Mouse (Mus musculus) hindbrain, embryonic 12.5 days (tissue): ENCODE data around the gene Psmc5. TPM values are rescaled to one million over a fixed set of nuclear protein-coding genes. Genes with fewer than 3 reads are reported as not detected.
A peak's percentile ranks its signal among the peaks of the same experiment; 100 is the strongest.

ENCODE experiments used
- ATAC-seq: fragments of 200-750 bp; cut with Nextera tagmentation; 2 replicates; pipeline ENCODE4 v1.8.0; 2017; ENCODE audit warnings: moderate TSS enrichment; ENCODE audit not compliant: low FRiP score
- H3K27ac ChIP-seq: fragments of 300-500 bp; sonication (generic); 2 replicates; pipeline ENCODE4 v1.5.1; 2016; ENCODE audit warnings: mild to moderate bottlenecking
- H3K27me3 ChIP-seq: fragments of 300-500 bp; sonication (generic); 2 replicates; pipeline ENCODE4 v1.6.1; 2016; ENCODE audit warnings: mild to moderate bottlenecking
- H3K36me3 ChIP-seq: fragments of 300-500 bp; sonication (generic); 2 replicates; pipeline ENCODE4 v1.6.1; 2016; ENCODE audit warnings: mild to moderate bottlenecking
- H3K4me1 ChIP-seq: fragments of 300-500 bp; sonication (generic); 2 replicates; pipeline ENCODE4 v1.6.1; 2016
- H3K4me2 ChIP-seq: fragments of 300-500 bp; sonication (generic); replicated peaks from 2 replicates; pipeline ENCODE4 v1.6.1; 2016; ENCODE audit warnings: mild to moderate bottlenecking
- H3K4me3 ChIP-seq: fragments of 300-500 bp; sonication (generic); 2 replicates; pipeline ENCODE4 v1.5.1; 2016; ENCODE audit warnings: mild to moderate bottlenecking
- H3K9ac ChIP-seq: fragments of 300-500 bp; sonication (generic); 2 replicates; pipeline ENCODE4 v1.6.1; 2016; ENCODE audit warnings: mild to moderate bottlenecking, moderate library complexity
- H3K9me3 ChIP-seq: fragments of 300-500 bp; sonication (generic); replicated peaks from 2 replicates; pipeline ENCODE4 v1.6.1; 2016; ENCODE audit warnings: mild to moderate bottlenecking
- WGBS: fragments of 180-500 bp; shearing (Covaris S2); methylation state at CpG from one replicate; pipeline ENCODE4 v1.1.7; 2016; 5-methylcytosine and 5-hydroxymethylcytosine counted together
- polyA plus RNA-seq: library from polyadenylated mRNA; unstranded; fragments of >200 nt; fragmentation: Nextera tagmentation; extraction: Ambion mirVana; gene quantifications from 2 replicates; pipeline ENCODE4 v1.2.1, GENCODE M21; 2016

Psmc5 gene
- polyA plus RNA-seq, 1 experiment from 2014 or later, result 314 TPM

DNA sequence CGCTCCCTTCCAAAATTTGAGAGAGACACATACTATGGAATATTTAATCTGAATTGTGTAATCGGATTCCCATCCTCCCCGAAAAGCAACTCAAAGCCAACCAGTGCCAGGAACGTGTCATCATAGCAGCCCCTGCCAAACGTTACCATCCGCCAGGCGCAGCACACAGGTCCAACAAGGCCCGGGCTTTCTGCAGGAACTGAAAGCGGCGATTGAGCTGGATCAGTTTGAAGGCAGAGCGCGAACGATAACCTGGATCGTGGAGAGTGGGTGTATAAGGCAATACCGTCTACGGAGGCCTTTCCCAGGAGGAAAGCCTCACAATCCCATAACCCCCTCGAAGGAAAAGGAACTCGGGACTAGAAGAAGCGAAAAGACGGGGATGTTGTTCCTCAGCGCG, 780 bp upstream of the Psmc5 start:
- H3K9ac ChIP-seq, result peak overlapping the region; percentile 87
- no peaks in the 10 kb centered on the region for H3K27me3 ChIP-seq
- 0 out of 2 replicates have a peak, but pooled peaks have one; percentile 10 for ATAC-seq
- peaks cover 63% of the 10 kb centered on the region for H3K36me3 ChIP-seq
- H3K4me2 ChIP-seq, result peak overlapping the region; percentile 84
- H3K4me1 ChIP-seq, result peaks cover 21% of the 10 kb centered on the region
- peak overlapping the region; percentile 69 for H3K4me3 ChIP-seq
- no peaks in the 10 kb centered on the region for H3K9me3 ChIP-seq
- H3K27ac ChIP-seq, result no peak overlapping the region
- 6% methylated on average over 22 of the region's 22 CpGs for WGBS

DNA sequence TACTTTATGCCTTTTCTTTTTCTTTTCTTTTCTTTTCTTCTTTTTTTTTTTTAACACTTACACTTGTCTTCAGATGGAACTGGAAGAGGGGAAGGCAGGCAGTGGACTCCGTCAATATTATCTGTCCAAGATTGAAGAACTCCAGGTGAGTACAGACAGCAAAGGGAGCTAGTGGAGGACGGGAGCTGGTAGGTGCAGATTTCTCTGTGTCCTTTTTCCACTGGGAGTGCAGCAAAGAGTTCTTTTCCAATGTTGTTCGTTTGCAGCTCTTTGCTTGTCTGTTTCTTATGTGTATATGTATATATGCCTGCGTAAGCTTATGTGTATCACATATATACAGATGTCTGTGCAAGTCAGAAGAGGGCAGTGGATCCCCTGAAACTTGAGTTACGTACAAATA, 821 bp downstream of the Psmc5 start:
- H3K27ac ChIP-seq, result no peak overlapping the region
- no peaks in the 10 kb centered on the region for H3K9me3 ChIP-seq
- peaks cover 21% of the 10 kb centered on the region for H3K4me1 ChIP-seq
- H3K27me3 ChIP-seq, result no peaks in the 10 kb centered on the region
- H3K36me3 ChIP-seq, result peaks cover 61% of the 10 kb centered on the region
- peak overlapping the region; percentile 69 for H3K4me3 ChIP-seq
- peak overlapping the region; percentile 87 for H3K9ac ChIP-seq
- ATAC-seq, result no peak
- H3K4me2 ChIP-seq, result peak overlapping the region; percentile 84
- 71% methylated on average over 5 of the region's 5 CpGs for WGBS

DNA sequence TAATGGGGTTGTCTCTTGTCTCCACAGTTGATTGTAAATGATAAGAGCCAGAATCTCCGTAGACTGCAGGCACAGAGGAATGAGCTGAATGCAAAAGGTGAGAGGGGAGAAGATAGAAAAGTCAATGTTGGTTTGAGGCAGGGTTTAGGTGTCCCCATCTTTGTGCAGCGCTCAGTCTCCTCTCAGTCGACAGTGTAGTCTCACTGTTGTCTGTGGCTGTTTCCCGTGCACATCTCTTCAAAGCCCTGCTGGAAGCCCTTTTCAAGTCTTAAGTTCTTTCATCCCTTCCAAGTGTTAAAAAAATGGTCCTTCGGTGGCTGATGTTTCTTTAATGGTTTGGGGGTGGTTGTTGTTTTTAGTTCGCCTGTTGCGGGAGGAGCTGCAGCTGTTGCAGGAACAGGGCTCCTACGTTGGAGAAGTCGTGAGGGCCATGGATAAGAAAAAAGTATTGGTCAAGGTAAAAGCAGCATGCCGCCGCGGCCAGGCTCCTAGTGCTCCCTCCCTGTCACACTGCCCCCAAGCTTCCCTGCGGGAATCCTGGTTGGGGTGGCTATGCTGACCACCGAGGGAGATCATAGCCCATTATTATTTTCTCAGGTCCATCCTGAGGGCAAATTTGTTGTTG, 5.0 kb downstream of the Psmc5 start:
- Histone ChIP-seq H3K27ac (no peak overlapping the region), H3K4me3 (no peak overlapping the region), H3K9ac (no peak overlapping the region), H3K9me3 (no peaks in the 10 kb centered on the region), H3K4me1 (peaks cover 13% of the 10 kb centered on the region), H3K4me2 (no peak overlapping the region), H3K27me3 (no peaks in the 10 kb centered on the region), H3K36me3 (peaks cover 77% of the 10 kb centered on the region)
- no peak for ATAC-seq
- WGBS, result 82% methylated on average over 14 of the region's 14 CpGs

DNA sequence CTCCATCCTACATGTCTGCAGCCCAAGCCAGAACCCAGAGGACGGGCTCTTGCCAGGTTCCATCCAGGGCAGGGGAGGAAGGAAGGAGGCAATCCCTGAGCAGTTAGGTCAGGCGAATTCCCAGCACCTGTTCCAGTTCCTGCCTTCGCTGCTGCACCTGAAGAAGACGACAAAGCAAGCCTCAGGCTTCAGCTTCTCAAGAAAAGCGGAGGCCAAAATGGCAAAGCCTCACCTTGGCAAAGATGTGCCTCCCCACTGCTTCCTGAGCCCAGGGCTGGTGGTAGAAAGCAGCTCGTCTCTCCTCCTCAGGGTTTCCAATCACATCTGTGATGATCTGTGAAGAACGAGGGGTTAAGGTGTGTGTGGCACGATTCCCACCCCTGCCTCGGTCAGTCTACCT, 8.0 kb downstream of the Psmc5 start:
- no peak overlapping the region for H3K4me2 ChIP-seq
- H3K9me3 ChIP-seq, result no peaks in the 10 kb centered on the region
- no peak overlapping the region for H3K4me3 ChIP-seq
- no peak for ATAC-seq
- H3K27ac ChIP-seq, result no peak overlapping the region
- 96% methylated on average over 9 of the region's 9 CpGs for WGBS
- H3K27me3 ChIP-seq, result no peaks in the 10 kb centered on the region
- H3K36me3 ChIP-seq, result peaks cover 80% of the 10 kb centered on the region
- H3K4me1 ChIP-seq, result peaks cover 21% of the 10 kb centered on the region
- no peak overlapping the region for H3K9ac ChIP-seq

DNA sequence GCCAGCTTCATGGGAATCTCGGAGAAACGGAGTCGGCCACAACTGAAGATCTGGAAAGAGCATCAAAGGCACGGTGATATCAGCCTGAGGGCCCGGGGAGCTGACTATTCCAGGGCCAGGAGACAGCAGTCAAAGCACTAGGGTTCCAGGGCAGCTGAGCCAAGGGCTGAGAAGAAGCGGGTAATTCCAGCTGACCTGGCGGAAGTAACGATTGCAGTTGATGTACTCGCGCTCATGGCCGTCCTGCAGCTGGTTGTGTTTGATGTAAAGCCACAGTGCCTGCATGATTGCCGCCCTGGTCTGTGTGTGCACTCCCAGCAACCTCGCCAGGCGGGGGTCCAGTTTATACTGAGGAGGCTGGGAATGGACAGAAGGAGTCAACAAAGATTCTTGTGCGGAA, 9.0 kb downstream of the Psmc5 start:
- no peak overlapping the region for H3K4me3 ChIP-seq
- H3K36me3 ChIP-seq, result peaks cover 71% of the 10 kb centered on the region
- no peaks in the 10 kb centered on the region for H3K9me3 ChIP-seq
- WGBS, result 95% methylated on average over 15 of the region's 15 CpGs
- H3K27me3 ChIP-seq, result no peaks in the 10 kb centered on the region
- H3K4me1 ChIP-seq, result peaks cover 28% of the 10 kb centered on the region
- H3K27ac ChIP-seq, result no peak overlapping the region
- ATAC-seq, result no peak
- no peak overlapping the region for H3K9ac ChIP-seq
- H3K4me2 ChIP-seq, result no peak overlapping the region

DNA sequence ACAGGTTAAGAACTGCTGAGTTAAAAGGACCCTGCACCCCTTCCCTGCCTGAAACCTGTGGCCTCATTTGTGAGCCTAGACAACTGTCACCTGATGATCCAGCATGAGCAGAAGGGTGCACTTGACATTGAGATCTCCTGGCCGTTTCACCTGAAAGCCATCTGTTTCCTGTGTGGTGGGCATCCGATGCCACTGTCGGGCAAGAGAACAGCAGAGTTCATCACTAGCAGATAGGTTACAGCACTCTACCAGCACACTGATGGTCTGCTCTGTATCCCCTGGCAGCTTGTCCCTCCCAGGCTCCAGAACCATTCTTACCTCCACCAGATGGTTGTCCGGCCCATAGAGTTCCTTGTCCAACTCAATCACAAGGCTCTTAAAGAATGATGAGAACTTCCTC, 9.6 kb downstream of the Psmc5 start:
- H3K4me3 ChIP-seq, result no peak overlapping the region
- H3K4me2 ChIP-seq, result no peak overlapping the region
- no peaks in the 10 kb centered on the region for H3K9me3 ChIP-seq
- H3K9ac ChIP-seq, result no peak overlapping the region
- 94% methylated on average over 4 of the region's 4 CpGs for whole genome bisulfite sequencing
- no peaks in the 10 kb centered on the region for H3K27me3 ChIP-seq
- H3K36me3 ChIP-seq, result peaks cover 70% of the 10 kb centered on the region
- peaks cover 33% of the 10 kb centered on the region for H3K4me1 ChIP-seq
- no peak for ATAC-seq
- no peak overlapping the region for H3K27ac ChIP-seq

DNA sequence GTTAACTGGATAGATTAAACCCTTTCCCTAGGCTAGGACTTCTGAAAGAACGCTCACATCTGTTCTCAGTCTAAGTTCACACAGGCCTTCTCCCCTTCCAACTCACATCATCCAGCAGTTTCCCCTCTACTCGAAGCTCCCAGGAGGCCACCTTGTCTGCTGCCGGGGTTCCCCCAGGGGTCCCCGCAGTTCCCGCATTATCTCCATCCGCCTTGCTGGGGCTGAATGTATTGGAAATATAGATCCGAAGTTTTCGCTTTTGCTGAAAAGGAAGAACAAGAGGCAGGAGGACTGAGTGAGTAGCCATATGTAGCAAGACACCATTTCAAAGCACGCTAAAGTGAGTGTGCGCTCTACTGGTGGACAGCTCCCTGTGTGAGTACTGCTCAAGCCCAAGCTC, 10.5 kb downstream of the Psmc5 start:
- no peak overlapping the region for H3K9ac ChIP-seq
- 91% methylated on average over 10 of the region's 10 CpGs for WGBS
- H3K4me2 ChIP-seq, result no peak overlapping the region
- peaks cover 38% of the 10 kb centered on the region for H3K4me1 ChIP-seq
- H3K4me3 ChIP-seq, result no peak overlapping the region
- H3K36me3 ChIP-seq, result peaks cover 61% of the 10 kb centered on the region
- no peak for ATAC-seq
- H3K9me3 ChIP-seq, result no peaks in the 10 kb centered on the region
- H3K27ac ChIP-seq, result no peak overlapping the region
- H3K27me3 ChIP-seq, result no peaks in the 10 kb centered on the region

DNA sequence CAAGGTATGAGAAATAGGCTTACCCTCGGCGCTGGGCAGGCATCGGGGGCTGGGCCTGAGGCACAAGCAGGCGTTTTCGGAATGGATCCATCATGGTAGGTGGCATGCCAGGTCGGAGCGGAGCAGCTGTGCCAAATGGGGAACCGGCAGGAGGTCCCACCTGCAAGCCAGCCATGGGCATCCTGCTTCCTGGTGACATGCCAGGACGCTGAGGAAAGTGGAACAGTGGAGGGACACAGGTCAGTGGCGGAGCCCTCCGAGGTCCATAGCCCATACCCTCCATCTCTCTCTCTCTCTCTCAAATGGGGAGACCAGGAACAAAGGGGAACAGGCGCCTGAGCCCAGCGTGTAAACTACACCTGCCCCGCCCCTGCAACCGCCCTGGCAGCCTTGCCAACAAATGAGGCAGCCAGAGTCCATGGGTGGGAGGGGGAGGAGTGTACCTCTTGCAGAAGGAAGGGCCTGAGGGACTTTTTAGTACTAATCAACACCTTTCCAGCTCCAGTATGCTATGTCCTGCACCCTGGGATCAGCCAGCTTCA, 11.4 kb downstream of the Psmc5 start:
- Histone ChIP-seq H3K4me1 (peaks cover 41% of the 10 kb centered on the region), H3K27ac (peak overlapping the region; percentile 86), H3K27me3 (no peaks in the 10 kb centered on the region), H3K36me3 (peaks cover 51% of the 10 kb centered on the region), H3K4me2 (no peak overlapping the region), H3K9me3 (no peaks in the 10 kb centered on the region), H3K9ac (0 out of 2 replicates have a peak overlapping the region, but pooled peaks have one; percentile 35), H3K4me3 (no peak overlapping the region)
- no peak for ATAC-seq
- WGBS, result 66% methylated on average over 14 of the region's 15 CpGs

DNA sequence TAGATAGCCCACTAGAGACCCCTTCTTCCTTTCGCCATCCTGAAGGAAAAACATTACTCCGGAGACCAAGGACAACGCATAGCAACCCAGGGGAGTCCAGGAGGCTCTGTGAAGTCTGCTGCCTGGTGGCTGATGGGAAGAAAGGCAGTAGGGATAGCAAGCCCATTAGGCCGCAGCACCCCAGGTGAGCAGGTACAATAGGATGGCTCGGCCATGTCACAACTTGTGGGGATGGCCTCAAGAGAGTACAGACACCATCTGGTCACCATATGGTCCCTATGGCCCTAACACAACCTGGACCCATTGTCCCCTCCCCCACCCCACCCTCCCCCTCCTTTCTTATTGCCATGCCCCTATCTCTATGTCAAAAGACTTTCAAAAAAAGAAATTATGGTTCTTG, 11.9 kb downstream of the Psmc5 start:
- no peak for ATAC-seq
- Histone ChIP-seq H3K4me3 (no peak overlapping the region), H3K4me2 (no peak overlapping the region), H3K9ac (0 out of 2 replicates have a peak overlapping the region, but pooled peaks have one; percentile 35), H3K36me3 (peaks cover 47% of the 10 kb centered on the region), H3K27me3 (no peaks in the 10 kb centered on the region), H3K9me3 (no peaks in the 10 kb centered on the region), H3K27ac (peak overlapping the region; percentile 86), H3K4me1 (peaks cover 41% of the 10 kb centered on the region)
- WGBS, result 45% methylated on average over 5 of the region's 5 CpGs

DNA sequence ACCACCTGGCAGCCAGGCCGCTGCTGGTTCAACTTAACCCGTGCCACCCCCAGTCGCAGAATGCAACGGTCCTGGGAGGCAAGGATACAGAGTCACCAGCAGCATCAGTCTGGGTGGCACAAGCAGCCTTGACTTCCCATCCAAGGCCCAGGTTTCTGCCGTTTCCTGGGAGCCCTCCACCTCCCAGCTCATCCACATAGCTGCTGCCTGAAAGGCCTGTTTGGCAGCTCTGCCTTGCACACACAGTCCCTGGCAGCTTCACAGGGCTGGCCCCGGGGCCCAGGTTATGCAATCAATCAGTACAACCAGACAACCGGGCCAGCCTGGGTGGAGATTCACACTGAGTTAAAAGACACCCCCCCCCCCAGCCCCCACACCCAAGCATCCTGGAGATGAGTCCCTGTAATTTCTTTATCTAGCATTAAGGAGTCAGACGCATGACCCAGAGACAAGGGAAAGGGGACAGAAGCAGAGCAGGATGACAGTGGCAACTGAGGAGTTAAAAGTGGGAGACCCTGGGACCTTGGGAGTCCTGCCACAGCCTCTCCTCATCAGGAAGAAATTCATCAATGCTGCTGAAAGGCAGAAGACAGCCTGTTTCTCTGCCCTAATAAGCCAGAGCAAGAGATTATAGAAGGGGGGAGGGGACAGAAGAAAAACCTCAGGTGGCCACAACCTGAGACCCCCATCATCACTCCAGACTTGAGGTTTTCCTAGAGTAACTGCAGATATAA, 12.5 kb downstream of the Psmc5 start:
- Histone ChIP-seq H3K9ac (peak overlapping the region; percentile 35; the same call in 1 of the 2 replicates), H3K4me3 (no peak overlapping the region), H3K4me2 (peak overlapping the region; percentile 27), H3K27me3 (no peaks in the 10 kb centered on the region), H3K9me3 (no peaks in the 10 kb centered on the region), H3K27ac (peak overlapping the region; percentile 86), H3K36me3 (peaks cover 40% of the 10 kb centered on the region), H3K4me1 (peaks cover 45% of the 10 kb centered on the region)
- no peak for ATAC-seq
- 39% methylated on average over 8 of the region's 8 CpGs for WGBS

DNA sequence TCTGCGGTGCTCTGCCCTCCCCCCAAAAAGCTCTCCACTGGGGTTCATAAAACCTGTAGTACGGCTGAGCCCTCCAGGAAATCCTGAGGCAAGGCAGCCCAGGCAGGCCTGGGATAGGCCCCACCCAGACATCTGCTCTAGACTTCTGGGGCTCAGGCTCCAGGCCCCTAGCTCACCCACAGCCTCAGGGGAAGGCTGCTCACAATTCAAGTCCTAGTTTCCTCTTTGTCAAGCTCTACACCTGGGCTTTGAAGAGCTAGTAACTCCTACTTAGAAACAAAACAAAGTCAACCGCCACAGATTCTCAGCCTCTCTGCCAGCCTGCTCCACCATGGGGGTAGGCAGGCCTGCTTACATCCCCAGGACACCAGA, 13.1 kb downstream of the Psmc5 start:
- peaks cover 35% of the 10 kb centered on the region for H3K36me3 ChIP-seq
- no peak for ATAC-seq
- H3K4me3 ChIP-seq, result peak overlapping the region; percentile 1; the same call in 1 of the 2 replicates
- H3K9ac ChIP-seq, result peak overlapping the region; percentile 20; the same call in 1 of the 2 replicates
- peaks cover 46% of the 10 kb centered on the region for H3K4me1 ChIP-seq
- 31% methylated on average over 3 of the region's 3 CpGs for WGBS
- H3K9me3 ChIP-seq, result no peaks in the 10 kb centered on the region
- H3K4me2 ChIP-seq, result peak overlapping the region; percentile 27; the same call in 1 of the 2 replicates
- H3K27me3 ChIP-seq, result no peaks in the 10 kb centered on the region
- H3K27ac ChIP-seq, result peak overlapping the region; percentile 86

DNA sequence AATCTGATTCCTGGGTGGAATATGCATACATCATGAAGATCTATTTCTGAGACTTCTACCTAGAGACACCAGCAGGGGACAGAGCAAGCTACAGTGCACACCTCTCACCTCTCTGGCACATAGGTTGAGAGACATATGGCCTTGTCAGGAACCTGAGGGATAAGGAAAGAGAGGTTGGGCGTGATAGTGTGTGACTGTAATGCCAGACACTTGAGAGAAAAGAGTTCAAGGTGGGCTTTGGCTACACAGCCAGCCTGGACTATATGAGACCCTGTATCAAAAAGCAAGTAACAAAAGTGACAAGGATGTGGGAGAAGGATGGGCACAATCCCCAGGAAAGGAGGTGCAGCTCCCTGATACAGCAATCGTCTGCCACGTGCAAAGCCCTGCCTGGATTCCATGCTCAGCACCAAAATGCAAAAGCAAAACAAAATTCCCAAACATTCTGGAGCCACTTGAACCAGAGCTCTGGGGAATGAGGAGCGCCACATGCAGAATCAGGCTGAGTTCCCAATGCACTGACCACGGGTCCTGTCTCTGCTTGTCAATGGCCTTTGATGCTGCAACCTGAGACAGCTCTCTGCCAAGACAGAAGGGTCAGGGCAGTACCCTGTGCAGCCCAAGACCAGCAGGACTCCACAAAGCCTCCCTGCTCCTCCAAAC, 15.3 kb downstream of the Psmc5 start:
- H3K9ac ChIP-seq, result peak overlapping the region; percentile 99
- H3K36me3 ChIP-seq, result peaks cover 13% of the 10 kb centered on the region
- H3K27ac ChIP-seq, result peak overlapping the region; percentile 52
- ATAC-seq, result no peak
- H3K4me2 ChIP-seq, result peak overlapping the region; percentile 77
- no peaks in the 10 kb centered on the region for H3K9me3 ChIP-seq
- H3K27me3 ChIP-seq, result no peaks in the 10 kb centered on the region
- peaks cover 46% of the 10 kb centered on the region for H3K4me1 ChIP-seq
- WGBS, result 43% methylated on average over 5 of the region's 5 CpGs
- H3K4me3 ChIP-seq, result peak overlapping the region; percentile 99
